Mouse (Mus musculus) hindlimb bud, embryonic 11.5 days (tissue): ENCODE measurements around the gene Fanca.
"Not testable (repeated sequence)": the region's sequence is repeated elsewhere in the genome, so short reads cannot be mapped to it uniquely, and the experiment has no call there.

Source experiments
- DNase-seq: peaks from one replicate; pipeline ENCODE4 v3.0.0-alpha.2; 2012; ENCODE audit warnings: low read depth, low spot score; ENCODE audit errors: extremely low spot score

Fanca gene

DNA sequence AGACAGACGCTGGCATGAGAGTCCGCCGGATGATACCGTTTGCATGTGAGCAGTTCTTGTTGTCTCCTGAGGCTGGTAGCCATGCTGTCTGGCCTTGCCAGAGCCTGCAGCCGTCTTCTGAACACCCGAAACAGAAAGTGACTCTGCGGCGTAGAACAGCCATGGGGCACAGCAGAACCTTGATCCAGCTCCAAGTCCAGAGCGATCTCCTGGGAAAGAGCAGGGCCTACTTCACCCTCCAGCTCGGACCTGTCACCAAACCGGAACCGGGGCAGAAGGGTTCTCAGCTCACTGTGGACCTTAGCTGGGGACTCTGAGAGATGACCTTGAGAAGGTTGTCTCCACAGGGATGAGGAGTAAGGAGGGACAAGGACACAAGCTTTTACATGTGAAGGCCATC lies 43.3 kb downstream of the Fanca start:
- DNase-seq: no peak

DNA sequence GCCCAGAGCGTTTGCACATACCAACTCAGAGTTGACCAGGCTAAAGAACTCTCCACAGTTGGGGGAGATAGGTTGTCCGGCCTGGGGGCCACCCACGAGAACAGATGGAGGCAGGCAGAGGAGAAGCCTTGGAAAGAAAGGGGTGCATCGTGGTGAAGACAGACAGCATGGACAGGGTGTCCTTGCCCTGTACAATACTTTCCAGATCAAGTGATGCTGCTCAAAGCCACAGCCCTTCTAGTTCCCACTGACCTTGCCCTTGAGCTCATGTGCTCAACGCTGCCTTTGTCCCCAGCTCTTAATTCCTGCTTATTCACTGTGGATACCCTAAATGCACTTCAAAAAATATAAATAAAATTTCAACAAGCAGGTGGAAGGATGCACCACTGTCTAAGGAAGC lies 43.9 kb downstream of the Fanca start:
- DNase-seq: no peak

DNA sequence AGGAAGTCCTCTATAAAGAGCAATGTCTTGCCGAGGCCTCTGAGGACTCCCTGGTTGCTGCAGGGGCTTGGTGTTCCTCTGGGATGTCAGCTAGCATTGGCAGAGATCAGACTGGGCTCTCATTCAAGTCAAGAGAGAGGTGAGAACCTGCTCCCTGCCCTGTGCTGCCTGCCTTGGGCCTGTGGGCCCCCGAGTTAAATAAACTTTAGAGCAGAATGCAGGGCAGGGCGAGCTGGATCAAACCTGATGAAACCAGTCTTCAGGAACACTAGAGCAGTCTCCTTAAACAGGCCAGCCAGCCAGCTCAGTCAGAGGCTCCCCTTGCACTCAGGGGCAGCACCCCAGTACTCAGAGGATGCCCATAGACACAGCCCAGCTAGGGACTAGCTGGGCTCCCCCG lies 46.5 kb downstream of the Fanca start:
- no peak for DNase-seq

DNA sequence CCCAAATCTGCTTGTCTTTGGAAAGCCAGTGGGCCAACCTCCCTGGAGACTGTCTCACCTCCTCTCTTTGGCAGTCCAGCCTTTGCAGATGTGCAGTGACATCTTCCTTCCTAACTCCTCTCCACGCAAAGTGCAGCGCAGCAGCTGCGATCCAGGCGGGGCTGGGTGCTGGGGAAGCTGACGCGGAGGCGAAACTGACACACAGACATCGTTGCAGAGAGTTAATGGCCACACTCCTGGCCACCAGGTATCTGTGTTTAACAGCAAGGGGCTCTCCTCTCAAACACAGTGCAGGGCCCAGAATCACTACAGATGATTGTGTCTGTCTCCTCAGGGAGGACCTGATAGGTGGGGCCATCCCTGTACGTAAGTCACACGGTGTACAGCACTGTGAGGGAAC lies 47.2 kb downstream of the Fanca start:
- DNase-seq: no peak

DNA sequence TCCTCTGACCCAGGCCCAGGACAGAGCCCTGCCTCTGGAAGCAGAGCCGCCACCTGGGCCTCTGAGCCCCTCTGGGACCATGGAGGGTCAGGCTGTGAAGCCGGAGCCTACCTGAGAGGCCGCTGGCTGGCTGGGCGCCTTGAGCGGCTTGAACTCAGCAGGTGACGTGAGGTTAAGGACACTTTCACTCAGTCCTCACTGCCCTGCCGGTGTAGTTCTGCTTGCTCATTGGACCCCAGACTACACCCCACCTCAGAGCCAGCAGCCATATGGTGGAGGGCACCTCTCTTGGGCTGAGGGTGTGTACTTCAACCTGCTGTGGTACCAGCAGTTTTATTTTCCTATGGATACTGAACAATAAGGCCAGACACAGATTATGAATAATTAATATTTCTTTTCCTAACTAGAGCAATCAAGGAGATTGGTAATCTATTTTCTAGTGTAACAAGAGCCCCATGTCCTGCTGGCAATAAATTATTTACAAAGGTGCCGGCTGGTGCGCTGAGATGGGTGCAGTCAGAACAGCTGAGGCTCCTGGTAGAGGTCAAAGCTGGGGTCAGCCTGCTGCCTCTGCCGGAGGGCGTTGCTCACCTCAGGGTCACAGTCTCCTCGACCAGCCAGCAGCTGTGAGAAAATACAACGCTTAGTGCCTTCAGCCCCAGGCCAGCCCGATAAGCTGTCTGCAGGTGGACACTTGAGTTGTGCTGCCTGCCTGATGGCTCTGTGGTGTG lies 50.3 kb downstream of the Fanca start:
- DNase-seq: no peak

DNA sequence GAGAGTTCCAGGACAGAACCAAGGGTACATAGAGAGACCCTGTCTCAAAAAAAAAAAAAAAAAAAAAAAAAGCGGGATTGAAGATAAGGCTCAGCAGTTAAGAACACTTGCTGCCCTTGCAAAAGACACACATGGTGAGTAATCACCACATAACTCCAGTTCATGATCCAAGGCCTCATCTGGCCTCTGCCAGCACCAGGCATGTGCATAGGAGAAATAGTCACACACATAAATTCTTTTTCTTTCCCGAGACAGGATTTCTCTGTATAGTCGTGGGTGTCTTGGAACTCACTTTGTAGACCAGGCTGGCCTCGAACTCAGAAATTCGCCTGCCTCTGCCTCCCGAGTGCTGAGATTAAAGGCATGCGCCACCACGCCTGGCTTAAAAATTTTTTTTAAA lies 60.8 kb downstream of the Fanca start:
- not testable (repeated sequence) for DNase-seq

DNA sequence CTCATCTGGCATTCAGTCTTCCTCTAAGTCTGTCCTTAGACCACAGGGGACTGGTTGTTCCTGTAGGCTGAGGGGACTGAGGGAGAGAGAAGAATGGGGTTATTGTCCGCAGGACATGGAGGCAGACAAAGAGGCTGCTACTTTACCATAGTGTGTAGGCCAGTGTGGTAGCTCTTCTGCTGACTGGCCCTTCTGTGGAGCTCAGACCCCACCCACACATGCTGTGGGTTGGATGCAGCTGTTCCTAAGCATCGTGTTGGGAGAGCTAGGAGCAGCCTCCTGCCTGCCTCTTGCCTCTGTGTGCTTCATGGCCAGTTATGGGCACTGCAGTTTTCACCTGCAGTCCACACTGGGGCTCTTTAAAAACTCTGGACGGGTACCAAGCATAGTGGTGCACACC lies 61.3 kb downstream of the Fanca start:
- no peak for DNase-seq

DNA sequence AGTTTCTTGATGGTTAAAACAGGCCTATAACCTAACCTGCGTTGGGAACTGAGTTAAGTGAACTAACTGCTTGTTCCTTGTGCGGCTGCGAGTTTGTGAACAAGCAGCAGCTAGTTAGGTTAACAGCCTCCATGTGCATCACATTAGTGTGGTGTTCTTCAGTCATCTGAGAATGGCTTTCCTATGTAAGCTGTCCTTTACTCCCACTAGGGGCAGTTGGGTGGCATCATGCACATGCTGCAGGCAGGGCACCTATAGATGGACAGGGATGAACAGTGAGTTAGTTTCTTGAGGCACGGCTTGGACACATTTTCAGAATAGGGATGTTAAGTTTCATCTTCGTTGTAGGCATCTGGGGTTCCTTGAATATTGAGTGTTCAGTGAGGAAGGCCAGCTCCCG lies 63.2 kb downstream of the Fanca start:
- DNase-seq: no peak

DNA sequence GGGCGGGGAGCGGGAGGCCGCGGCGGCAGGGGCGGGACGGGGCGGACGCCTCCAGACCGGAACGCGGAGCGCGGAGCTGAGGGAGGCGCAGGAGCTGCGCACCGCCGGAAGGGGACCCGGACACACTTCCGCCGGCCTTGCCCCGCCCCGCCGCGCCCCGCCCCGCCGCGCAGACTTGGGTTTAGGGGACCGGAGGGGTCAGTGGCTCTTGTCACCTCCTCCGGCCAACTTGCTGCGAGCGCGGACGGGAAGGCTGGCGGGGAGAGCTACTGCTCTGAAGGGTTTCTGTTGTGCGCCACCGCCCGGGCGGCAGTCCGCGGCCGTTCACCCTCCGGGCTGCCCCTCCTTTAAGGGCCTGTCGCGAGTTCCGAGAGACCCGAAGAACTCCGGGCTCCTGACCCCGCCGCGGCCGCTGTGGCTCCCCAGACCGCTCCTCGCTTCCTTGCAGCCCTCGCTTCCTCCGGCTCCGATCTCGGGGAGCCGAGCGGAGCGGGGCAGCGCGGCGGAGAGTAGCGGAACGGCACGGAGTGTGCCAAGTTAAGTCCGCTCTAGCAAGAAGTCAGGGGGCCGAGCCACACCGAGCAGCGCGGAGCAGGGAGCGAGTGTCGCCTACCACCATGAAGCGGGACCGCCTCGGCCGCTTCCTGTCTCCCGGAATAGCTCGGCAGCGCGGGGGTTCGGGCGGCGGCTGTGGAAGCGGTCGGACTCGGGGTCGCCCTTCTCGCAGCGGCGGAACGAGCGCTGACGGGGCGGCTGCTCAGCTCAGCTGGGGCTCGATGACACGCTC lies 64.1 kb downstream of the Fanca start, which contains the start of the genes Zfp276 and Vps9d1:
Gene Zfp276 (plus strand): TSS at position 97 of the 787 bp plus-strand sequence.
Gene Vps9d1 (minus strand): TSS at position 250 of the 787 bp plus-strand sequence.
- DNase-seq: no peak

DNA sequence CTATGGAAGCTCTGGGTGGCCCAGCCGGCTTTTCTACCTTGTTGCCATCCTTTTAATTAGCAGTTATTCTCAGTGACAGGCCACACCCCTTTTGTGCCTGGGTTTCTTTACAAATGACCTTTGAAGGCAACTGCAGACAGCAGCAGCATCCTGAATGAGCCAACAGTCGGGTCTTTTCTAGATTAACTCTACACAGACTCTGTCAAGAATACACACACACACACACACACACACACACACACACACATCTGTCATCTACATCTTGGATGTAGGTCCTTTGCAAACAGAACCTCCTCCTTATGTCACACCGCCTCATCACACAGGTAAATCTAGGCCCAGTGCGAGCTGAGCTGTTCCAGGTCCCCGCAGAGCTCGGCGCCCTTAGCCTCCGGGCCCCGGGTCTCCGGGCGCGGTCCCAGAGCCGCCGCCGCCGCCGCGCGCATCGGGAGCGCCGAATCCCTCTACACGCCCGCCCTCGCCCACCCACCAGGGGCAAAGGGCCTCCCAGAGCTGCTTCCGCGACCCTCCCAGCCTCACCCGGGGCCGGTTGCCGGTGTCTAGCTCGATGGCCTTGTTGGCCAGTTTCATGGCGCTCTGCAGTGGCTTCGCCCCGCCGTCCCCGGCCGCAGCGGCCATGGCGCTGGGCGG lies 64.8 kb downstream of the Fanca start:
- DNase-seq: no peak

DNA sequence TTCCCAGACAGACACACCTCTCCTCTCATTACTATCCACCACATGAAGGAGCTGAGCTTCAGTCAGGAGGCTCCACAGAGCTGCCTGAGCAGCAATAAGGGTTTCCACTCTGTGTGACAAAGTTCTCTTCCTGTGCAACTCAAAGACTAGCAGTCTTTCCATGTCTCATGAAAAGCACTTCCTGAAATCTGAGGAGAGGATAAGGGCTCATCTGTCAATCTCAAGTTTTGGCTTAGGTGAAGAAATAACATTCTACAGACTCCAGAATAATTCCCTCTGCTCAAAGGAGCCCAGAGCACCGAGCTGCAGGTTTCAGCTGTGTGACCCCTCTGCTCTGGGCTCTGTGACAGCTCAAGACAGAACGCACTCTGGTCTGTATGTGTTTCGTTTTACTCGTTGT lies 65.5 kb downstream of the Fanca start:
- DNase-seq: no peak

DNA sequence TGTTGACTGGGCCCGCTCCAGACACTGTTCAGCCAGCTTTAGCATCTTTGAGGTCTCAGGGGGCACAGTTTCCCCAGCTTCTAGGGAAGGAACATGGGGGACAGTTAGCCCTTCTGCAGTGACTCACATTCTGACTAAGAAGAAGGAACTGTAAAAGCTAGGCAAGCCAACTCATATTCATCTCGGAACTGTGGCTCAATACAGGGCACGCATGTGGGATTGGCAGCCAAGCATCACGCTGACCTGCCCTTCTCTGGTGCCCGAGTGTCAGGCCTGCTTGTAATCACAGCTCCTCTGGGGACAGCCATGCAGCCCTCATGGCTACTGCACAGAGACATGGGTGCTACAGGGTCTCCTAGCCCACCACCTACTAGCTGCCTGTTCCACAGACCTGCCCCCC lies 67.4 kb downstream of the Fanca start:
- no peak for DNase-seq

DNA sequence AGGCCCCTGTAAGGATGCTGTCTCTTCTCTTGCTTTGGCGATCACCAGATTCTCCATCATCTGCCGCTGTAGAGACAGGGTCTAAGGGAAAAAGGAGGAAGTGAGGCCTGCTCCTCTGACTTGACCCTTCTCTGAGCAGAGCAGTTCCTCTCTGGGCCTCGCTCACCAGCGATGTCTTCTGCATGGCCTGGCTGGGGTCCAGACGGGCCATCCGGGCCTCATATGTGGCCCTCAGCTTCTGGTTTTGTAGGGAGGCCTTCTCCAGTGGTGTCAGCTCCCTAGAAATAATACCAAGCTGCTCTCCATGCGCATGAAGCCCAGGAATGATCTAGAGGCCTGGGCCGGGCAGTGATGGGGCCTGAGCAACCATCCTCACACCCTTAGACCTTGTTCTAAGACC lies 69.8 kb downstream of the Fanca start:
- no peak for DNase-seq

DNA sequence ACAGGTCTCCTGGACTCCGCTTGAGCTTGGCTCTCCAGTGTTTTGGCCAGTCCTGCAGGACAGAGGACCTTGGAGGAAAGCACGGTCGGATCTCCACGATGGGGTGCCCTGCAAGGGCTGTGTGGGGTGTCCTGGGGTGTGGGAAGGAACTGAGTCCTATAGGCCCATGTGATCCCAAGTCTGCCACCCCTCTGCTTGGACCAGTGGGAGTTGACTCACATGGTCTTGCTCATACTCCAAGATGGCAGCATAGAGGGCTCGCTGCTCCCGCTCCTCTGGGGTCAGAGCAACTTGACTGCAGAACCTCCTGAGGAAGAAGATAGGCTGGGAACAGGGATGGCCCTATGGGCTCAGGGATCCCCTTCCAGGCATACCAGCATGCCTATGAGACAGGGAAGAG lies 70.6 kb downstream of the Fanca start:
- no peak for DNase-seq

DNA sequence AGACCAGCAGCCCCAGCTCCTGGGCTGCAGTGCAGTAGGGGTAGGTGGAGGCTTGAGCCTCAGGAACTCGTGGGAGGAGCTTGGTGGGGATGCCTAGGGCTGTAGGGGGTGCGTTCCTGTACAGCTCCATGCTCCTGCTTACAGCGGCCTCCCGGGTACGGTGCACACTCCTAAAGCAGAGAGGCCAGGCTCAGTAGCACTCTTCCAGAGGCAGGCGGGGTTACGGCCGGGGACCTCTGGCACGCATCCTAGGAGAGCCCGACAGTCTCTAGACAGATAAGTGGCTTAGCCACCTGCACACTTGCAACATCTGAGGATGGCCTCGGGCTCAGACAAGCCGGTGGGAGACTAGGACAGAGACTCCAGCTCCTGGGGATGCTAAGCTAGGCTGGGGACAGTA lies 72.8 kb downstream of the Fanca start:
- DNase-seq: no peak

DNA sequence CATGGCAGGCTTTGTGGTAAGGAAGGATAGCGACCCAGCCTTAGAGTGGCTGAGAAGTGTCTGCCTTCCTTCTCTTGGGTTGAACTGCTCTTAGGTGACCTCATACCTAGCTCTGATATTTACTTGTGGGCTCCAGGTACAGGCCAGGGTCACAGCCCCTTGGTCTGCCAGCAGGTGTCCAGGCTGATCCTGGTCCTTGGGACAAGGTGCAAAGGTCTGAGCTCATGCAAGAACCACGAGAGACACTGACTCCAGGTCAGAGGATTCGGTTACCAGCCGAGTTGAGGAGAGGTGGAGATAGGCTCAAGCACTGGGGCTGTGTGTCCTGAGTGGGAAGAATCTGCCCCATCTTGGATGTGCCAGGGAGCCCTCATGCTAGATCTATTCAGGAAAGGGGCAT lies 74.0 kb downstream of the Fanca start:
- no peak for DNase-seq

DNA sequence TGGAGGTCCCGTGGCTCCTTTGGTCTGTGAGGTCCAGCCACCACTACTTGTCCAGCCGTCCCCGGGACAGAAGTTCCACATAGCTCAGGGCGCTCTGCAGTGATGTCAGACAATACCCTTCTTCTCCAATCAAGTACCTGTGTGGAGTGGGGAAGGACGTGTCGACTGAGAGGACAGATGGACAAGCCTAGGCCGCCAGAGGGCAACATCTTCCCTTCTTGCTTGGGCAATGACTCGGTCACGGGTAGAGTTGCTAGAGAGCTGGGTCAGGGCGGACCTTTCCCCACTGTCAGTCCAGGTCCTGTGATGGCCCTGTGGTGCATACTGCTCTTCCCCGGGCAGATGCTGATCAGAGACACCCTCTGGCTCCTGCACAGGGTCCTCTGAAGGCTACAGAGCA lies 75.3 kb downstream of the Fanca start:
- no peak for DNase-seq

DNA sequence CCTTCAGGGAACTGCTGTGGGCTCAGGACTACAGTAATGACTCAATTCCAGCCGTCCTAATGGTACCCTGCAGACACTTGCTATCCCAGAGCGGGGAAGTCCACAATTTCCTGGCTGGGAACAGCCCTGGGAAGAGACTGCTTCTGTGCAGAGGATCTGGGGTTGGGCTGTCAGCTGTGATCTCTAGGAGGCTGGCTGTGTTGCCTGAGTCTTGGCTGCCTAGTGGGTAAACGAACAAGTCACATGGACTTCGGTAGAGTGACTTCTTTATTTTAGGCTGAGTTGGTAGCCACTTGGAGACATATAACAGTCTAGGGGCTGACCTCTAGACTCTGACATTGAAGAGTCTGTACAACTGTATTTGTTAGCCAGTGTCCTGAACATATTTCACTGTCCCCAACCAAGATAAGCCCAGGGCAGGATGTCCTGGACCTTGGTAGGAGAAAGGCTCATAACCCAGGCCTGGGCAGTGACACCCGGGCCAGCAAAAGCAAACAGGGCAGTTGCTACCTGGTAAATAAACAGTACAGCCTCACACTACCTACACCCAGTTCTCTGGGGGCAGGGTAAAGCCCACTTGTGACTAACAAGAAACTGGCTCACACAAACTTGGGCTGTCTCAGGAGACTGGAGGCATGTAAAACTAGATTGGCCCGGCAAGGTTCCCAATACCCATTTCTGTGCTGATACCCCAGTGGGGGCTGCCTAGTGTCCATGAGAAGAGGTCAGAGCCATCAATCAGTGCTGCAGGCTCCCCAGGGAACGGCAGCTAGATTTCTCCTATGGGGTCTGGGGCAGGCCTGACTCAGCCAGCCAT lies 76.1 kb downstream of the Fanca start:
- DNase-seq: no peak

DNA sequence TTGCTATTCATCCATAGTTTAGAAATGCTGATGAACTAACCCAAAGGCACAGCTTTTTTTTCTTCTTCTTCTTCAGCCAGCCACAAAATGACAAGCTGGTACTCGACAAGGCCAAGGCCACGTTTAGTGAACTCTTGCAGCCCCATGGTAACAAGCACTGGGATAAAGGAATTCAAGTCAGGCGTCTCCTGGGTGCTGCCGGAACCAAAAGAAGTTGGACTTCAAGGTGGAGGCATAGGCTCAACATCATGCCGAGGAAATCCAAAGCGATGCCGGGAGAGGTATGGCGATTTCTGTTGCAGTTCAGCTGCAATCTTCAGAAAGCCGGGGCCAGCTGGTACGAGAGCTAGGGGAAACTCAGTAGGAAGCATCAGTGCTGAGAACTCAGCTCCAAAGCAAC lies 79.0 kb downstream of the Fanca start:
- no peak for DNase-seq

DNA sequence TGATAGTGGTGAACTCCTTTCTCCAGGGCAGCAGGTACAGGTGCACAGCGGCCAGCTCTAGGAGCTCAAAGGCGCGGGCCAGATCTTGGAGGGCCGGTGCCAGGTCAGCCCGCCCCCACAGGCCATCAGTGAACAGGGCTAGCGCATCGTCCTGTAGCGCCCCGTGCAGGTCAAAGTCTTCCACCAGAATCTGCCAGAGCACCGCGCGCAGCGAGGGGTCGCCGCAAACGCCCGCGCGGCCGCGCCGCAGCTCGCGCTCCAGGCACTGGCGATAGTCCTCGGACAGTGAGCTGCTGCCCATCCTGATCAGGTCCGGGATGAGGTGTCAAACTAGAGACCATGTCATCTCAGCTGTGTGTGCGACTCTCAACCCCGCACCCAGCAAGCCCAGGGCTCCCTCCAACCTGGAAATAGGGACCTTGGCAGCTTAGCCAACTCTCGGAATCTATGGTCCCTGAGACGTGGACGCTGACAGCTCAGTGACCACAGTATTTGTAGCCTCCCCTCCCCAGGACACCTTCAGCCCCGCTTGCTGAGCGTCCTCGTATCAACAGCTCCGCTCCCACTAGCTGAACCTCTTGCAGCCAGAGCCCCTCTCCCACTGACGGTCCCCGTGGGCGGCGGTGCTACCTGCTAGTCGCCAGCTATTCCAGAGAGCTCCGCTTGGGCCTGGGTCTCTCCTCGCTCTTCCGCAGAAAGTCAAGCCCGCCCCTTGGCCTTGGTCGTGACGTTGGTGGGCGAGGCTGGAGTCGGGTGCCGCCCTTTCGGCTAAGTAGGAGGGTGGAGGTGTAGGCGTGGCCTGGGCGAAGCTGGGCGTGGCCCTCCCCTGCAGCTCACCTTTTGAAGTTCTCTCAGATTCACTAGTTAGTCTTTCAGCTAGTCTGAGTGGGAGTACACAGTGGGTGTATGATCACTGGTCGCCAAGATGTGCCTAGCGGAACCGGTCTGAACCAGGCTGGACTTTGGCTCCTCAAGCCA lies 82.6 kb downstream of the Fanca start, which contains the start of gene Spata2l:
Gene Spata2l (minus strand): TSS at position 714 of the 978 bp plus-strand sequence.
- DNase-seq: peak; percentile 69
